Mouse (Mus musculus) thymus, adult 2 months (tissue): ENCODE data around the gene Nhs.

Experiments
- CTCF ChIP-seq: fragments of 200-500 bp; IDR thresholded peaks from 2 replicates; pipeline ENCODE4 v1.5.1; 2012; ENCODE audit warnings: mild to moderate bottlenecking, control low read depth, low read length, moderate library complexity, borderline replicate concordance; ENCODE audit not compliant: control insufficient read depth, poor library complexity, insufficient read depth; ENCODE audit errors: extremely low read depth
- POLR2A ChIP-seq: fragments of 200-500 bp; IDR thresholded peaks from 2 replicates; pipeline ENCODE4 v1.6.1; 2012; ENCODE audit warnings: mild to moderate bottlenecking, low read length, control low read depth, moderate library complexity; ENCODE audit not compliant: control insufficient read depth, poor library complexity, insufficient read depth; ENCODE audit errors: extremely low read depth

DNA sequence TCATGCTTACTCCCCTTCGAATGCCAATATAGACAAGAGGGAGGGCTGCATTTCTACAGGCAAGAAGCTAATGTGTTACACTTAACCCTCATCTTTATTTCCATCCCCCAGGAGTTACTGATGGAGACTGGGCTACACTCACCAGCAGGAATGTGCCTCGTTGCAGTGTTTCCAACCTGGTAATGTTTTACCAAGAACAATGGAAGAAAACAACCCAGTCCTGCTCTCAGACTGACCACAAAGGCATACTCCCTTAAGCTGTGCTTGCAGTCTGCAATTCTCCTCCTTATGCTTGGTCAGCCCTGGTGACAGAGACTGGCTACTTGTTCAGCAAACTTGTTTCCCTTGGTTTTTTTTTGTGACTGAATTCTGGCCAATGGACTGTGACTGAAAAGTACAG lies 21.7 kb downstream of the Nhs start:
- TF ChIP-seq CTCF: no peak
- TF ChIP-seq POLR2A: no peak
